Mouse (Mus musculus) hindbrain, embryonic 14.5 days (tissue): ENCODE results near the gene Lrig3. TPM values are rescaled to one million over a fixed set of nuclear protein-coding genes. Genes with fewer than 3 reads are reported as not detected.

ENCODE experiments used
- ATAC-seq: fragments of 200-750 bp; cut with Nextera tagmentation; 2 replicates; pipeline ENCODE4 v1.8.0; 2017; ENCODE audit warnings: moderate number of reproducible peaks, mild to moderate bottlenecking, moderate TSS enrichment, moderate library complexity; ENCODE audit not compliant: low FRiP score
- DNase-seq: peaks from one replicate; pipeline ENCODE4 v3.0.0-alpha.2; 2015; ENCODE audit warnings: low spot score
- H3K27ac ChIP-seq: fragments of 300-500 bp; sonication (generic); 2 replicates; pipeline ENCODE4 v1.5.1; 2014; ENCODE audit warnings: mild to moderate bottlenecking, moderate library complexity
- H3K27me3 ChIP-seq: fragments of 300-500 bp; sonication (generic); 2 replicates; pipeline ENCODE4 v1.6.1; 2014; ENCODE audit warnings: mild to moderate bottlenecking, low read length, mixed read lengths; ENCODE audit not compliant: control insufficient read depth, insufficient read depth
- H3K36me3 ChIP-seq: fragments of 300-500 bp; sonication (generic); replicated peaks from 2 replicates; pipeline ENCODE4 v1.6.1; 2014; ENCODE audit not compliant: control insufficient read depth, insufficient read depth
- H3K4me1 ChIP-seq: fragments of 300-500 bp; sonication (generic); replicated peaks from 2 replicates; pipeline ENCODE4 v1.6.1; 2014; ENCODE audit warnings: antibody characterized with exemption, low read length, mixed read lengths; ENCODE audit not compliant: control insufficient read depth, insufficient read depth
- H3K4me2 ChIP-seq: fragments of 300-500 bp; sonication (generic); replicated peaks from 2 replicates; pipeline ENCODE4 v1.6.1; 2014; ENCODE audit warnings: mild to moderate bottlenecking, moderate library complexity
- H3K4me3 ChIP-seq: fragments of 300-500 bp; sonication (generic); replicated peaks from 2 replicates; pipeline ENCODE4 v1.5.1; 2014; ENCODE audit warnings: mild to moderate bottlenecking, low read length
- H3K9ac ChIP-seq: fragments of 300-500 bp; sonication (generic); 2 replicates; pipeline ENCODE4 v1.6.1; 2014
- H3K9me3 ChIP-seq: fragments of 300-500 bp; sonication (generic); 2 replicates; pipeline ENCODE4 v1.6.1; 2016; ENCODE audit warnings: low read length; ENCODE audit not compliant: control insufficient read depth
- WGBS: fragments of 180-500 bp; shearing (Covaris S2); extraction: QIAGEN DNeasy Blood & Tissue Kit; methylation state at CpG from one replicate; pipeline ENCODE4 v1.1.7; 2014; 5-methylcytosine and 5-hydroxymethylcytosine counted together
- polyA plus RNA-seq: library from polyadenylated mRNA; unstranded; fragments of >200 nt; fragmentation: Nextera tagmentation; extraction: Ambion mirVana; gene quantifications from 2 replicates; pipeline ENCODE4 v1.2.1, GENCODE M21; 2014

The Lrig3 gene
- polyA plus RNA-seq, 1 experiment from 2014 or later = 4.4 TPM

- Histone ChIP-seq H3K4me3 (no peak overlapping the region), H3K36me3 (no peaks in the 10 kb centered on the region), H3K4me2 (no peak overlapping the region), H3K4me1 (peaks cover 5% of the 10 kb centered on the region), H3K27ac (no peak overlapping the region), H3K27me3 (0 out of 2 replicates have a peak, but pooled peaks cover 4% of the 10 kb centered on the region), H3K9ac (no peak overlapping the region), H3K9me3 (no peaks in the 10 kb centered on the region)
- DNase-seq (no peak), ATAC-seq (no peak)
- WGBS = 74% methylated on average over 9 of the region's 9 CpGs
Measured at GRCm38 (mm10) chr10:125961411-125962107, 4.4 kb upstream of the Lrig3 start.

- H3K27me3 ChIP-seq = 0 out of 2 replicates have a peak, but pooled peaks cover 4% of the 10 kb centered on the region
- 93% methylated on average over 3 of the region's 3 CpGs for WGBS
- H3K27ac ChIP-seq = no peak overlapping the region
- ATAC-seq (no peak), DNase-seq (no peak)
- no peak overlapping the region for H3K9ac ChIP-seq
- peaks cover 17% of the 10 kb centered on the region for H3K4me1 ChIP-seq
- no peaks in the 10 kb centered on the region for H3K9me3 ChIP-seq
- no peak overlapping the region for H3K4me2 ChIP-seq
- no peaks in the 10 kb centered on the region for H3K36me3 ChIP-seq
- no peak overlapping the region for H3K4me3 ChIP-seq
Measured at GRCm38 (mm10) chr10:125964709-125965108, 1.3 kb upstream of the Lrig3 start.

GRCm38 (mm10) chr10:125966481-125967251 lies 698 bp downstream of the Lrig3 start:
- peak; percentile 72 for ATAC-seq
- under 1% methylated on average over 59 of the region's 59 CpGs for WGBS
- Histone ChIP-seq H3K4me3 (peak overlapping the region; percentile 85), H3K27ac (peak overlapping the region; percentile 40), H3K4me2 (peak overlapping the region; percentile 99), H3K9me3 (no peaks in the 10 kb centered on the region), H3K9ac (peak overlapping the region; percentile 75), H3K36me3 (no peaks in the 10 kb centered on the region), H3K4me1 (peaks cover 17% of the 10 kb centered on the region), H3K27me3 (0 out of 2 replicates have a peak, but pooled peaks cover 4% of the 10 kb centered on the region)
- peak; percentile 55 for DNase-seq

GRCm38 (mm10) chr10:125967436-125968160 lies 1.6 kb downstream of the Lrig3 start:
- Histone ChIP-seq H3K36me3 (no peaks in the 10 kb centered on the region), H3K27ac (peak overlapping the region; percentile 40), H3K4me2 (peak overlapping the region; percentile 99), H3K4me1 (peaks cover 17% of the 10 kb centered on the region), H3K9ac (peak overlapping the region; percentile 75), H3K4me3 (peak overlapping the region; percentile 85), H3K27me3 (0 out of 2 replicates have a peak, but pooled peaks cover 4% of the 10 kb centered on the region), H3K9me3 (no peaks in the 10 kb centered on the region)
- ATAC-seq = no peak
- 4% methylated on average over 14 of the region's 14 CpGs for WGBS
- no peak for DNase-seq

- H3K4me1 ChIP-seq = peaks cover 17% of the 10 kb centered on the region
- peak overlapping the region; percentile 85 for H3K4me3 ChIP-seq
- 7% methylated on average over 16 of the region's 16 CpGs for WGBS
- H3K9me3 ChIP-seq = no peaks in the 10 kb centered on the region
- no peaks in the 10 kb centered on the region for H3K36me3 ChIP-seq
- H3K4me2 ChIP-seq = peak overlapping the region; percentile 99
- peak overlapping the region; percentile 40 for H3K27ac ChIP-seq
- DNase-seq (no peak), ATAC-seq (no peak)
- peak overlapping the region; percentile 75 for H3K9ac ChIP-seq
- 0 out of 2 replicates have a peak, but pooled peaks cover 4% of the 10 kb centered on the region for H3K27me3 ChIP-seq
Measured at GRCm38 (mm10) chr10:125968191-125969132, 2.5 kb downstream of the Lrig3 start.

GRCm38 (mm10) chr10:125969133-125969490 lies 3.1 kb downstream of the Lrig3 start:
- H3K27me3 ChIP-seq = 0 out of 2 replicates have a peak, but pooled peaks cover 4% of the 10 kb centered on the region

GRCm38 (mm10) chr10:125970031-125970430 lies 4.1 kb downstream of the Lrig3 start:
- peaks cover 17% of the 10 kb centered on the region for H3K4me1 ChIP-seq
- H3K9me3 ChIP-seq = no peaks in the 10 kb centered on the region
- H3K4me2 ChIP-seq = peak overlapping the region; percentile 8; the same call in 1 of the 2 replicates
- no peak for DNase-seq
- H3K27me3 ChIP-seq = no peaks in the 10 kb centered on the region
- ATAC-seq = no peak
- H3K27ac ChIP-seq = no peak overlapping the region
- H3K36me3 ChIP-seq = no peaks in the 10 kb centered on the region
- no peak overlapping the region for H3K9ac ChIP-seq
- 81% methylated on average over 2 of the region's 2 CpGs for WGBS
- H3K4me3 ChIP-seq = no peak overlapping the region

More at GRCm38 (mm10) chr10:125969133-125969490, 3.1 kb downstream of the Lrig3 start:
- 24% methylated on average over 10 of the region's 10 CpGs for WGBS
- DNase-seq = no peak
- Histone ChIP-seq H3K4me2 (peak overlapping the region; percentile 99), H3K27ac (peak overlapping the region; percentile 40), H3K4me3 (peak overlapping the region; percentile 85), H3K4me1 (peaks cover 17% of the 10 kb centered on the region), H3K36me3 (no peaks in the 10 kb centered on the region), H3K9me3 (no peaks in the 10 kb centered on the region), H3K9ac (peak overlapping the region; percentile 13; the same call in 1 of the 2 replicates)
- no peak for ATAC-seq

- Histone ChIP-seq H3K4me3 (no peak overlapping the region), H3K4me2 (0 out of 2 replicates have a peak overlapping the region, but pooled peaks have one; percentile 8), H3K27me3 (no peaks in the 10 kb centered on the region), H3K27ac (no peak overlapping the region), H3K9me3 (no peaks in the 10 kb centered on the region), H3K4me1 (peaks cover 15% of the 10 kb centered on the region), H3K9ac (no peak overlapping the region), H3K36me3 (no peaks in the 10 kb centered on the region)
- WGBS = 61% methylated on average over 4 of the region's 4 CpGs
- DNase-seq = no peak
- no peak for ATAC-seq
Measured at GRCm38 (mm10) chr10:125970500-125970899, 4.5 kb downstream of the Lrig3 start.
